Mouse (Mus musculus) spleen, adult 12 weeks (tissue): Measurements from ENCODE around the gene Zfp148.

Source experiments
- DNase-seq: peaks from one replicate; pipeline ENCODE4 v3.0.0; 2022; ENCODE audit warnings: low spot score

Gene Zfp148

DNA sequence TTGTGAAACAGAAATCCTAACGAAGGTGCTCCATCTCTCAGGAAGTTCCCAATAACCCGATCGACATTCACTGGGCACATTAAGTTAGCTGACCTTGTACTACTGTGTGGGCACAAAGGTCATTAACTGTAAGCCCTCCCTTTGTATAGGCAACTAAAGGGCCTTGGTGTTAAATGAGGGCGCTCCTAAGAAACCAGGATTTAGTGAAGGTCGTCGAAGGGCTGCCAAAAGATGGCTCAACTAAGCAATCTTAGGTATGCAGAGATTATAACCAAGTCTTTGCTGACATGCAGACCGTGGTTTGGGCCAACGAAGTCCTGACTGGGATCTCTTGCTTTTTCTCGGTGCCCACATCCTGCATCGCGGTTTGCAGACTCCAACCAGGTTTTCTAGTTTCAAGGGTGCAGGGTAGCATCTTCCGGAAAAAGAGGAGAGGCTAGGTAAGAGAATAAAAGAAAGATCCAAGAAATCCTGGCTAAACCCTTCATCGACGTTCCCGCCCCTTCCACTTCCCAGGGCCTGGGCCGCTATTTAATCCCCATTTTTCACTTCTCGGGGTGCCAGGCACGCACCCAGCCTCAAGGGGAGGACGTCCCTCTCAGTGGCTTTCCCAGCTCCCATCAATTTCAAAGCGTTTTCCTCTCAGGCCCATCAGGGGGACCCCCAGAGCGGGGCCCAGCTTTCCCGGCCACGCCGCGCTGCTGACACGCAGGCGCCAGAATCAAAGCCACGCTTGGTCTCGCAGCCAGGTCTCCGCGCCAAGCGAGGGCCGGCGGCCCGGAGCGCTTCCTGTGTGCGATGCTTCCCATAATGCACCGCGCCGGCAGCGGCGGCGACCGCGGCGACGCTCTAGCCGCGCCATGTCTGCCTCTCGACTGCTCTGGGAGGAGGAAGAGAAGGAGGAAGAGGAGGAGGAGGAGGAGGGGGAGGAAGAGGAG, at the start of gene Zfp148:
Zfp148 (plus strand) TSS at position 893 of the 938 bp plus-strand sequence.
- peak; percentile 84 for DNase-seq

DNA sequence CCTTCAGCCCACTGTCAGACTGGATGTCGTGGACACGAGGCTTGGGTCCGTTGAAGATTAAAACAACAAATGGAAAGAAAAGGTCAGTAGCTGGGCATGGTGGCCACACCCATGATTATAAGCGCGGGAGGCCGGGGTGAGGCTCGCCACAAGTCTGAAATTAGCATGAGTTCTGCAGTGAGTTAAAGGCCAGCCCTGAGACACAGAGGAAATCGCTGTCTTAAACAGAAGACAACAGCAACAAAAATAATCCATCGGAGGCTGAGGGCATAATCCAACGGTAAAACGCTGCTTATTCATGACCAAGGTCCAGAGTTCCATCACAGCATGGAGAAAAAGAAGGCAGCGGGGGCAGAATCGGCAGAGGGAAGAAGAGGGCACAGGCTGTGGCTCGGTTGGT, 47.6 kb upstream of the Zfp148 start:
- DNase-seq = no peak

DNA sequence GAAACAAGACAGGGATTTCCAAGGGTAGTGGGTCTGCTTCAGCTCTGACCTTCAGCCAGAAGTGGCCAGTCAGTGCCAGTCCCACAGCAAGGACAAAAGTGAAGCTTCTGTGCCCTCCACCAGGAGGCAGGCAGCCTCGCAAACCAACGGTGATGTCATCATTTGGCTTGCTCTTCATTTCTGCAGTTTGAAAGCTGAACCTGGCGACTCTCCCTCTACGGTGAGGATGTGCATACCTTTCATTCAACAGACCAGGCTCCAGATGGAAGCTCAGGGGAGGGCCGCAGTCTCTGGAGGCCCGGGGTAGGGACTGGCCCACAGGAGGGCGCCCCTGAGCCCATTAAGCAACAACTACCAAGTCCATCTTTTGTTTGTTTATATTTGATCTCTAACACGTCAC, 43.5 kb upstream of the Zfp148 start:
- DNase-seq = peak; percentile 27

DNA sequence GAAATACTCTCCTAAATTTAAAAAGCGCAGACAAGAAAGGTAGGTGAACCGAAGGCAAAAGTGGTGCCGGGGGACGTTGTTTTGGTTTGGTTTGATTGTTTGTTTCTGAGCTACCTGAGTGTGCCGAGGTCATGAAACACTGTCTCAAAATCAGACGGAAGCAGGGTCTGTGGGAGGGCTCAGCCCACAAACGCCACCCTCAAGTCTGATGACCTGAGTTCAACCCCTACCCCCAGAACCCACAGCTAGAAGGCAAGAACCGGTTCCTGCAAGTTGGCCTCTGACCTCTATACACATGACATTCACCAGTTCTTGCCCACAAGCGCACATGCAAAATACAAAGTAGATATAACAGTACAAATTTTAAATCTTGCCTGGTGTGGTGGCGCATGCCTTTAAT, 43.0 kb upstream of the Zfp148 start:
- no peak for DNase-seq

DNA sequence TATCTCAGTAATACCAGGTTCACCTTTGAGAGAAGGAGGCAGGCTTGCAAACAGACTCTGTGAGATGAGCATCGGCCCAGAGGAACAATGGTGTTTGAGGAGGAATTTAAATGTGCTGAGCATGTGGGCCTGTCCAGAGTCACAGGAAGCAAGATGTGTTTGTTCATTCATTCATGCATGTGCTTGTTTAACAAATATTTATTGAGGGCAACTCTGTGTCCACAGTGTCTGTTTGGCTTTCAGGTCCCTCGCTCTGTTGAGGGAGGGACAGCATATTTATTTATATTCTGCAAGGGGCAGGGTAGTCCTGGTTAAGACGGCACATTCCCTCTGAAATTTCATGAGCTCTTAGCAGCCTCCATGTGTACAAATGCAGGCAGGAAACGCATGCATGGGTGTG, 42.1 kb upstream of the Zfp148 start:
- no peak for DNase-seq

GRCm38 (mm10) chr16:33339476-33339875, 41.2 kb upstream of the Zfp148 start:
- no peak for DNase-seq

DNA sequence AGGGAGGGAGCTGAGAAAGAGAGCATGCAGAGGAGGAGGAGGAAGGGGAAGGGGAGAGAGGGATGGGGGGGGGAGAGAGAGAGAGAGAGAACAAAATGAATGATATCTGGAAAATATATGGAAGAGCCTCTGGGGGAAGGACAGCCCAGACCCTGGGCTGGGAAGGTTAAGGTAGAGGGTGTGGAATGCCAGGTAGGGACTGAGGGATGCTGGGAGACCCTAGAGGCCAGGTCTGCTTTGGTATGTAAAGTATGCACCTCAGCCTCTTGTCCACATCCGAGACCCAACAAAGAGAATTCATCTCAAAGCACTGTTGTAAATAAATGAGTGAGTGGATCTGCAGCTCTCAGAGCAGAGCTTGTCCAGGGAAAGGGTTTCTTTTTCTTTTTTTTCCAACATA, 38.3 kb upstream of the Zfp148 start:
- no peak for DNase-seq

DNA sequence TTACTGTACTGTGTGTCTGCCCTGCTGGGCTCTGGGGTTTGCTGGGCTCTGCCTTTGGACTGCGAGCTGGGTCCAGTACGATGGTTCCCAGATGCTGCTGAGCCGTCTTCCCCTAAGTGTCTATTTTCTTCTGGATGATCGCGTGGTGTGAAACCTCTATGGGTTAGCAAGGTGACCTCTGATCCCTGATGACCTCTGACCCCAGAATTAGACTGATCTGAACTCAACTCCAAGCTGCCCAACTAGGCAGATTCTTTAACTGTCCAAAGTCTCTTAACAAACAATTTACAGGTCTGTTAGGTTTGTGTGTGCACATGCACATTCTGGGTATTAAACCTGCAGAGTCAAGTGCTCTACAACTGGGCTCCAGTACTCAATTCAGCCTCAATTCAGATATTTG, 37.5 kb upstream of the Zfp148 start:
- no peak for DNase-seq

DNA sequence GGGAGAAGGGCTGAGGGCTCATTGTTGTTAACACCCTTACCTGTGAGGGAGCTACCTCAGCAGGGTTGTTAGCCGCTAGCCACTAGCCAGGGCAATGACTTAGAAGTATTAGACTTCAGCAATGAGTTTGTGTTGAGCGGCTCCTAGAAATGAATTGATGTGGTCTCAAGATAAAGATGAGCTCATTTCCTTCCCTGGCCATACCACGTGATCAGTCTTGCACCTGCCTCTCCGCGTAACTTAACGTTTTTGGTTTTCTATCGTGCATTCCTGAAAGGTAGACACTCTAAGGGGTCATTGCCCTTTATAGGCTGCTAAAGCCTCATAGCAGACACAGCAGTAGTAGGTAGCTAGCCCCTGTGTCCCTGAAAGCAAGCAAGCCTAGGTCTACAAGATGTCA, 37.0 kb upstream of the Zfp148 start:
- no peak for DNase-seq

DNA sequence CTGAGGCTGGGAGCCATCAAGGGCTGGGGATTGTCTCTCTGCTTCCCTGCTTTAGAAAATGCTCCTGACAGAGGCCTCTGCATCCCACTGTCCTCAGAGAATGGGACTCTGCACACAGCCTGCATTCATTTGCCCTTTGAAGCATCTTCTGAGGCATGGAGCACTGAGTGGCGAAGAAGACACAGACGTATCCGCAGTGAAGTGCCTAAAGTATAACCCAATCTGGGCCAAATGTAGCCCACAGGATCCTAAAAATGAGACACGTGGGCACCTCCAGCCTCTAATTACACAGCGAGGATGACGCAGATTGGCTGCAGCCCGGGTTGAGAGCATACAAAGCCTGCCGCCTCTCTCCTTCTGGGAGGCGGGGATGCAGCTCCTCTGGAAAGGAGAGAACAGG, 36.3 kb upstream of the Zfp148 start:
- DNase-seq = no peak

GRCm38 (mm10) chr16:33344875-33345274, 35.8 kb upstream of the Zfp148 start:
- no peak for DNase-seq

DNA sequence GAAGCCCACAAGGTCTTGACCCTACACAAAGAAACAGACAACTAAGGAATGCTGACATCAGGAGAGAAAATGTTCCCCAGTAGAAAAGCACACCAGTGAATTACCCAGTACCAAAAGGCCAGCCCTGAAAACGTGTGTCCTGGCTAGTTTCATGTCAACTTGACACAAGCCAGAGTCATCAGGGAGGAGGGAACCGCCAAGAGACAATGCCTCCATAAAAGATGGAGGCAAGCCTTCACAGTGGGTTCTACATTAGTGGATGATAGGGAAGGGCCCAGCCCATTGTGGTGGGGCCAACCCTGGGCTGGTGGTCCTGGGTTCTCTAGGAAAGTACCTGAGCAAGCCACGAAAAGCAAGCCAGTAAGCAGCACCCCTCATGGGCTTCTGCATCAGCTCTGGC, 34.3 kb upstream of the Zfp148 start:
- no peak for DNase-seq

DNA sequence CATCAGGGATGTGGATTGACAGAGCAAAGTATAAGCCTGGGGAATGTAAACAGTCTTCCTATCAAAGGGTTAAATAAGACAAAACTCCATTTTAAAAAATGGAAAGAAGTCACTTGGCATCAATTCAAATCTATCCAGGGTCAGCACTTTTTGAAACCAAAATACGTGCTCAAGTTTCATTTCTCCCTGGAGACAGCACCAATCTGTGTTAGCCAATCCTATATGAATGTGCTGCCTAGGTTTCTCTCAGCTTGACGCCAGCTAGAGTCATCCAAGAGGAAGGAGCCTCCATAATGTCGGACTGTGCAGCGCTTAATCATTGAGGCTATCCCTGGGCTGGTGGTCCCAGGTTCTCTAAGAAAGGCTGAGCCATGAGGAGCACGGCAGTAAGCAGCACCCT, 33.5 kb upstream of the Zfp148 start:
- no peak for DNase-seq

GRCm38 (mm10) chr16:33357805-33358204, 22.8 kb upstream of the Zfp148 start:
- no peak for DNase-seq

DNA sequence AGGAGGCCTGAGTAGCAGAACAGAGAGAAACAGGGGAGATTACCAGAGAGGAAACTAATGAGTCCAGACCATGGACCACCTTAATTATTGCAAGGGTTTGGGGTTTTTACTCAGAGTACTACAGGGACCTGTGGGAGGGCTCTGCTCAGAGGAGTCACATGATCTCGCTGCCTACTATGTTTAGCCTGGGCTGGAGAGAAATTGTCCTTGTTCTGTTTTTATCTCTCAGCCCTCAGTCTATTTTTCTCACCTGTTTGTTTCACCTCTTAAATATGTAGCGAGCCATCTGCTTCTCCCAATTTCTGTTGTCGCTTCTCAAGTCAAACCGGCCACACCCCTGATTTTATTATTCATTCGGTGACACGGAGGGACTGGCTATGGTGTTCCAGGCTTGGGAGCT, 14.9 kb upstream of the Zfp148 start:
- DNase-seq = no peak

DNA sequence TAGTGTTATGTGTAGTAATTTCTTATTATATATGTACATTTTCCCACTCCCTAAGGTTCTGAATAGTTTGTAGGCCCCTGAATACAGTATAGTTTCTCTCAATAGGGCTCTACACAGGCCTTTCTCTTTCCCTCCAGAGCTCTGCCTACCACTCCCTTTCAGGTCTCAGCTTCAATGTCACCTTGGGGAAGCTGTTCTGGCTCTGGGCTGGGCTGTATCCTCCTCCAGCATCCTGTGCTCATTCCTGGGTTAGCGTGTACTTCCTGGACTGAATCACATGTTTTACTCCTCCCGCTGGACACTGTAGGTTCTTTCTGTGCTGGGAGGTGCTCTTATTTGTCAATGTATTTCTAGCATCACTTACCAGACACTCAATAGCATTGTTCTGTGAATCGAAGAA, 12.0 kb upstream of the Zfp148 start:
- DNase-seq = no peak

GRCm38 (mm10) chr16:33370836-33371235, 9.8 kb upstream of the Zfp148 start:
- DNase-seq = no peak

GRCm38 (mm10) chr16:33372611-33373010, 8.0 kb upstream of the Zfp148 start:
- DNase-seq = no peak

GRCm38 (mm10) chr16:33373326-33373725, 7.3 kb upstream of the Zfp148 start:
- DNase-seq = no peak

DNA sequence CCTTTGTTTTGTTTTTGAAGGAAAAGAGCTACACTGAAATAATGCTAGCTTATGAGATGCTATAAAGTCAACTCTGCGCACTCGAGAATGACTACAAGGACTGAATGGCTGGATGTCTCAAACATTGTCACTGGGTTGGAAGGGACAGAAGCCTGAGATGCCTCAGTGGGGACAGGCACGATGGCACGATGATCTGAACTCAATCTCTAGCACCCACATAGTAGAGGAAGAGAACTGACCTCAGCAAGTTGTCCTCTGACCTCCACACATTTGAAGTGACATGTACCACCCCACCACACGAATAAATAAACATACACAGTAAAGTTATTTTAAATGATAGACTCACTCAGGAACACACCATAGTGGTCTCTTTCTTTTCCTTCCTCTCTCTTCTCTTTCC, 4.4 kb upstream of the Zfp148 start:
- DNase-seq = no peak

- DNase-seq = no peak
These were observed 1.3 kb upstream of the Zfp148 start for GRCm38 (mm10) chr16:33379219-33379943.

GRCm38 (mm10) chr16:33380882-33381613, 412 bp downstream of the Zfp148 start:
- peak; percentile 37 for DNase-seq
